Mouse (Mus musculus) testis, postnatal 14 days (tissue): Measurements from ENCODE around the gene Gzmd.

Experiments
- DNase-seq: peaks from one replicate; pipeline ENCODE4 v3.0.0; 2021; ENCODE audit warnings: low spot score

Gene Gzmd

GRCm38 (mm10) chr14:56082016-56082415, 50.4 kb downstream of the Gzmd start:
- no peak for DNase-seq
